Mouse (Mus musculus) heart, embryonic 10.5 days (tissue): ENCODE data around the gene Actr3. TPM values are rescaled to one million over a fixed set of nuclear protein-coding genes. Genes with fewer than 3 reads are reported as not detected.

Experiments
- DNase-seq: peaks from one replicate; pipeline ENCODE4 v3.0.0-alpha.2; 2017; ENCODE audit warnings: low spot score
- H3K27ac ChIP-seq: fragments of 300-500 bp; sonication (generic); 2 replicates; pipeline ENCODE4 v1.5.1; 2016; ENCODE audit warnings: mild to moderate bottlenecking
- H3K27me3 ChIP-seq: fragments of 300-500 bp; sonication (generic); 2 replicates; pipeline ENCODE4 v1.6.1; 2016; ENCODE audit warnings: mild to moderate bottlenecking; ENCODE audit not compliant: poor library complexity, insufficient read depth, severe bottlenecking
- H3K36me3 ChIP-seq: fragments of 300-500 bp; sonication (generic); 2 replicates; pipeline ENCODE4 v1.6.1; 2016; ENCODE audit warnings: mild to moderate bottlenecking, moderate library complexity
- H3K4me1 ChIP-seq: fragments of 300-500 bp; sonication (generic); 2 replicates; pipeline ENCODE4 v1.6.1; 2016; ENCODE audit warnings: mild to moderate bottlenecking
- H3K4me3 ChIP-seq: fragments of 300-500 bp; sonication (generic); 2 replicates; pipeline ENCODE4 v1.5.1; 2016; ENCODE audit warnings: mild to moderate bottlenecking, moderate library complexity
- H3K9me3 ChIP-seq: fragments of 300-500 bp; sonication (generic); 2 replicates; pipeline ENCODE4 v1.6.1; 2016; ENCODE audit warnings: mild to moderate bottlenecking, moderate library complexity
- WGBS: fragments of 180-500 bp; shearing (Covaris S2); methylation state at CpG from one replicate; pipeline ENCODE4 v1.1.7; 2016; 5-methylcytosine and 5-hydroxymethylcytosine counted together
- polyA plus RNA-seq: library from polyadenylated mRNA; unstranded; fragments of >200 nt; fragmentation: Nextera tagmentation; extraction: Ambion mirVana; gene quantifications from 2 replicates; pipeline ENCODE4 v1.2.1, GENCODE M21; 2016

Gene Actr3
- polyA plus RNA-seq = 283 and 309 TPM in 2 replicates

GRCm38 (mm10) chr1:125435369-125436135 lies at the start of gene Actr3:
Gene Actr3 (minus strand): TSS chr1:125435727.
- peak; percentile 100 for DNase-seq
- no peaks in the 10 kb centered on the region for H3K9me3 ChIP-seq
- H3K27ac ChIP-seq = peak within 1 kb of the TSS; percentile 97
- H3K4me1 ChIP-seq = peaks cover 24% of the 10 kb centered on the region
- H3K27me3 ChIP-seq = no peaks in the 10 kb centered on the region
- WGBS = under 1% methylated on average over 59 of the region's 59 CpGs
- H3K4me3 ChIP-seq = peak within 1 kb of the TSS; percentile 76
- no peaks in the 10 kb centered on the region for H3K36me3 ChIP-seq

GRCm38 (mm10) chr1:125482459-125483287 lies 47.1 kb upstream of the Actr3 start:
- Histone ChIP-seq H3K9me3 (no peaks in the 10 kb centered on the region), H3K27ac (peak overlapping the region; percentile 52; the same call in 1 of the 2 replicates), H3K4me1 (peaks cover 20% of the 10 kb centered on the region; the same call in 1 of the 2 replicates), H3K4me3 (no peak overlapping the region), H3K36me3 (no peaks in the 10 kb centered on the region), H3K27me3 (no peaks in the 10 kb centered on the region)
- DNase-seq = no peak
- WGBS = 83% methylated on average over 10 of the region's 10 CpGs

GRCm38 (mm10) chr1:125481842-125482241 lies 46.3 kb upstream of the Actr3 start:
- H3K27me3 ChIP-seq = no peaks in the 10 kb centered on the region

GRCm38 (mm10) chr1:125478588-125478987 lies 43.1 kb upstream of the Actr3 start:
- H3K9me3 ChIP-seq = no peaks in the 10 kb centered on the region
- 47% methylated on average over 6 of the region's 6 CpGs for WGBS
- no peak for DNase-seq
- H3K4me1 ChIP-seq = peaks cover 32% of the 10 kb centered on the region; the same call in 1 of the 2 replicates
- no peaks in the 10 kb centered on the region for H3K36me3 ChIP-seq
- peak overlapping the region; percentile 67 for H3K27ac ChIP-seq
- no peak overlapping the region for H3K4me3 ChIP-seq
- H3K27me3 ChIP-seq = no peaks in the 10 kb centered on the region

More at GRCm38 (mm10) chr1:125481842-125482241, 46.3 kb upstream of the Actr3 start:
- Histone ChIP-seq H3K4me1 (peaks cover 27% of the 10 kb centered on the region; the same call in 1 of the 2 replicates), H3K4me3 (no peak overlapping the region), H3K36me3 (no peaks in the 10 kb centered on the region), H3K9me3 (no peaks in the 10 kb centered on the region), H3K27ac (no peak overlapping the region)
- no peak for DNase-seq

- H3K27ac ChIP-seq = no peak overlapping the region
- H3K4me3 ChIP-seq = no peak overlapping the region
- H3K36me3 ChIP-seq = no peaks in the 10 kb centered on the region
- no peaks in the 10 kb centered on the region for H3K9me3 ChIP-seq
- no peak for DNase-seq
- H3K27me3 ChIP-seq = no peaks in the 10 kb centered on the region
- 60% methylated on average over 6 of the region's 6 CpGs for WGBS
- peaks cover 22% of the 10 kb centered on the region; the same call in 1 of the 2 replicates for H3K4me1 ChIP-seq
Observed at GRCm38 (mm10) chr1:125475961-125476682, 40.6 kb upstream of the Actr3 start.

GRCm38 (mm10) chr1:125473866-125474265 lies 38.3 kb upstream of the Actr3 start:
- Histone ChIP-seq H3K36me3 (no peaks in the 10 kb centered on the region), H3K4me1 (peaks cover 18% of the 10 kb centered on the region; the same call in 1 of the 2 replicates), H3K4me3 (no peak overlapping the region), H3K9me3 (no peaks in the 10 kb centered on the region), H3K27me3 (no peaks in the 10 kb centered on the region), H3K27ac (no peak overlapping the region)
- no peak for DNase-seq
- 73% methylated on average over 3 of the region's 3 CpGs for WGBS

GRCm38 (mm10) chr1:125473126-125473666 lies 37.7 kb upstream of the Actr3 start:
- H3K27ac ChIP-seq = no peak overlapping the region
- H3K9me3 ChIP-seq = no peaks in the 10 kb centered on the region
- WGBS = 75% methylated on average over 4 of the region's 4 CpGs
- DNase-seq = no peak
- no peak overlapping the region for H3K4me3 ChIP-seq
- H3K4me1 ChIP-seq = 0 out of 2 replicates have a peak, but pooled peaks cover 12% of the 10 kb centered on the region
- no peaks in the 10 kb centered on the region for H3K27me3 ChIP-seq
- no peaks in the 10 kb centered on the region for H3K36me3 ChIP-seq

- WGBS = 80% methylated on average over 4 of the region's 4 CpGs
- Histone ChIP-seq H3K36me3 (no peaks in the 10 kb centered on the region), H3K9me3 (no peaks in the 10 kb centered on the region), H3K27me3 (no peaks in the 10 kb centered on the region), H3K27ac (no peak overlapping the region), H3K4me1 (0 out of 2 replicates have a peak, but pooled peaks cover under 1% of the 10 kb centered on the region), H3K4me3 (no peak overlapping the region)
- no peak for DNase-seq
Observed at GRCm38 (mm10) chr1:125470805-125471648, 35.5 kb upstream of the Actr3 start.

- no peak overlapping the region for H3K27ac ChIP-seq
- no peaks in the 10 kb centered on the region for H3K4me1 ChIP-seq
- H3K4me3 ChIP-seq = no peak overlapping the region
- no peaks in the 10 kb centered on the region for H3K36me3 ChIP-seq
- DNase-seq = no peak
- no peaks in the 10 kb centered on the region for H3K27me3 ChIP-seq
- H3K9me3 ChIP-seq = no peaks in the 10 kb centered on the region
- WGBS = 84% methylated on average over 4 of the region's 4 CpGs
Observed at GRCm38 (mm10) chr1:125467936-125468335, 32.4 kb upstream of the Actr3 start.

- Histone ChIP-seq H3K9me3 (no peaks in the 10 kb centered on the region), H3K4me1 (no peaks in the 10 kb centered on the region), H3K27ac (no peak overlapping the region), H3K27me3 (no peaks in the 10 kb centered on the region), H3K4me3 (no peak overlapping the region), H3K36me3 (no peaks in the 10 kb centered on the region)
- WGBS = 56% methylated on average over 10 of the region's 10 CpGs
- no peak for DNase-seq
Observed at GRCm38 (mm10) chr1:125466621-125467257, 31.2 kb upstream of the Actr3 start.

GRCm38 (mm10) chr1:125464011-125464410 lies 28.5 kb upstream of the Actr3 start:
- no peak overlapping the region for H3K27ac ChIP-seq
- DNase-seq = no peak
- H3K4me1 ChIP-seq = no peaks in the 10 kb centered on the region
- 90% methylated on average over 4 of the region's 4 CpGs for WGBS
- no peaks in the 10 kb centered on the region for H3K36me3 ChIP-seq
- no peaks in the 10 kb centered on the region for H3K27me3 ChIP-seq
- no peaks in the 10 kb centered on the region for H3K9me3 ChIP-seq
- no peak overlapping the region for H3K4me3 ChIP-seq
